Mouse (Mus musculus) kidney, postnatal 10 days (tissue): Measurements from ENCODE around the gene Spryd3.
"Not testable (repeated sequence)": the region's sequence is repeated elsewhere in the genome, so short reads cannot be mapped to it uniquely, and the experiment has no call there.

Source experiments
- DNase-seq: peaks from one replicate; pipeline ENCODE4 v3.0.0; 2021; ENCODE audit warnings: mixed read lengths

The Spryd3 gene

GRCm38 (mm10) chr15:102097147-102097915, 38.7 kb downstream of the Spryd3 start:
- peak; percentile 47 for DNase-seq

- no peak for DNase-seq
These were observed 41.0 kb downstream of the Spryd3 start for GRCm38 (mm10) chr15:102094988-102095387.

- no peak for DNase-seq
These were observed 41.9 kb downstream of the Spryd3 start for GRCm38 (mm10) chr15:102094157-102094556.

GRCm38 (mm10) chr15:102092222-102092621, 43.8 kb downstream of the Spryd3 start:
- DNase-seq: no peak

- no peak for DNase-seq
These were observed 44.3 kb downstream of the Spryd3 start for GRCm38 (mm10) chr15:102091688-102092087.

- no peak for DNase-seq
These were observed 44.9 kb downstream of the Spryd3 start for GRCm38 (mm10) chr15:102091063-102091679.

- DNase-seq: peak; percentile 30
These were observed 46.0 kb downstream of the Spryd3 start for GRCm38 (mm10) chr15:102089914-102090585.

- DNase-seq: no peak
These were observed 53.0 kb downstream of the Spryd3 start for GRCm38 (mm10) chr15:102083028-102083427.

- no peak for DNase-seq
These were observed 53.9 kb downstream of the Spryd3 start for GRCm38 (mm10) chr15:102082148-102082547.

- no peak for DNase-seq
These were observed 55.6 kb downstream of the Spryd3 start for GRCm38 (mm10) chr15:102080429-102080828.

GRCm38 (mm10) chr15:102079924-102080323, 56.1 kb downstream of the Spryd3 start:
- DNase-seq: not testable (repeated sequence)

- no peak for DNase-seq
These were observed 56.8 kb downstream of the Spryd3 start for GRCm38 (mm10) chr15:102079221-102079620.

- no peak for DNase-seq
These were observed 58.8 kb downstream of the Spryd3 start for GRCm38 (mm10) chr15:102077111-102077677.

GRCm38 (mm10) chr15:102074876-102075585, 61.0 kb downstream of the Spryd3 start:
- DNase-seq: no peak

GRCm38 (mm10) chr15:102074070-102074731, 61.8 kb downstream of the Spryd3 start:
- peak; percentile 83 for DNase-seq

- DNase-seq: peak; percentile 100
These were observed 62.4 kb downstream of the Spryd3 start, which contains the start of gene Eif4b for GRCm38 (mm10) chr15:102073559-102074069. Gene Eif4b, plus strand, starts transcription at chr15:102073773.

GRCm38 (mm10) chr15:102072963-102073558, 63.0 kb downstream of the Spryd3 start:
- DNase-seq: no peak

- no peak for DNase-seq
These were observed 65.3 kb downstream of the Spryd3 start for GRCm38 (mm10) chr15:102070476-102071467.
